ENCODE assay signal across 20 mouse cellular contexts in genomic region chr5:148579156-148579555, GRCm38 (mm10). TPM values are rescaled to one million over a fixed set of nuclear protein-coding genes. Genes with fewer than 3 reads are reported as not detected.
DNase-seq lines count a peak whose midpoint lies in the region; ATAC-seq and TF ChIP-seq lines count a peak whose summit lies in the region.
"Had no signal": no experiment of that assay in that cellular context is flagged by ENCODE, and none has a peak within 500 bp of the region (broad histone marks: within the 10 kb centered on the region; RNA-seq: fewer than 3 reads in every experiment).

No protein-coding gene starts in this region.

- no peaks in the 10 kb centered on the region for H3K27me3 ChIP-seq in forebrain, postnatal 0 days (ENCODE audit: insufficient read depth, low read length)
- H3K27me3 ChIP-seq in forebrain, embryonic 11.5 days (ENCODE audit: control insufficient read depth, insufficient read depth, low read length): no peaks in the 10 kb centered on the region
- no peaks in the 10 kb centered on the region for H3K27me3 ChIP-seq in testis, adult 2 months (ENCODE audit: control insufficient read depth, insufficient read depth, low read length)
- H3K27me3 ChIP-seq in small intestine, adult 2 months (ENCODE audit: control insufficient read depth, insufficient read depth, low read length): no peaks in the 10 kb centered on the region
- H3K27me3 ChIP-seq: embryonic facial prominence, embryonic 12.5 days; lung, embryonic 15.5 days; midbrain, embryonic 13.5 days; neural tube, embryonic 13.5 days had no signal

- H3K27ac ChIP-seq in forebrain, postnatal 0 days (ENCODE audit: low read depth, low read length): no peak overlapping the region
- H3K27ac ChIP-seq in forebrain, embryonic 11.5 days (ENCODE audit: low read depth, low read length): no peak overlapping the region
- H3K27ac ChIP-seq in layer of hippocampus, adult 2 months: no peak overlapping the region
- no peak overlapping the region for H3K27ac ChIP-seq in testis, adult 2 months (ENCODE audit: control insufficient read depth, insufficient read depth, low read depth, low read length)
- H3K27ac ChIP-seq in small intestine, adult 2 months (ENCODE audit: insufficient read depth, low read depth, low read length): no peak overlapping the region
- H3K27ac ChIP-seq: heart, embryonic 10.5 days; hindbrain, embryonic 10.5 days; lung, embryonic 15.5 days; midbrain, embryonic 13.5 days; neural tube, embryonic 13.5 days had no signal

- ATAC-seq in forebrain, postnatal 0 days: no peak
- no peak for ATAC-seq in forebrain, embryonic 11.5 days (replicated peaks; ENCODE audit: low FRiP score)
- ATAC-seq: forebrain, embryonic 14.5 days; midbrain, embryonic 13.5 days had no signal

- no peak for DNase-seq in forebrain, postnatal 0 days
- no peak for DNase-seq in forebrain, embryonic 11.5 days (ENCODE audit: low spot score)
- no peak for DNase-seq in layer of hippocampus, adult 2 months (ENCODE audit: low spot score in 2 of 2)
- DNase-seq in layer of hippocampus, adult 11-12 months (ENCODE audit: low spot score): no peak
- DNase-seq in testis, postnatal 14 days (ENCODE audit: low spot score): no peak
- no peak for DNase-seq in cerebellum, adult 8-10 months
- DNase-seq: cerebellum, adult 9-10 months; gastrocnemius, postnatal 25 days; kidney, adult 9 months; spleen, adult 18-20 months had no signal

- H3K36me3 ChIP-seq in forebrain, postnatal 0 days (ENCODE audit: insufficient read depth): no peaks in the 10 kb centered on the region
- no peaks in the 10 kb centered on the region for H3K36me3 ChIP-seq in forebrain, embryonic 11.5 days (ENCODE audit: control insufficient read depth, insufficient read depth, low read length)
- no peaks in the 10 kb centered on the region for H3K36me3 ChIP-seq in testis, adult 2 months (ENCODE audit: control insufficient read depth, insufficient read depth, low read length)
- H3K36me3 ChIP-seq in small intestine, adult 2 months (ENCODE audit: control insufficient read depth, insufficient read depth, low read length): no peaks in the 10 kb centered on the region
- H3K36me3 ChIP-seq: embryonic facial prominence, embryonic 12.5 days; heart, embryonic 10.5 days; hindbrain, embryonic 10.5 days; lung, embryonic 15.5 days; midbrain, embryonic 13.5 days; neural tube, embryonic 13.5 days had no signal

- 89% methylated on average over 2 of the region's 2 CpGs for WGBS in forebrain, postnatal 0 days
- WGBS in forebrain, embryonic 11.5 days: 91% methylated on average over 2 of the region's 2 CpGs
- WGBS in small intestine, adult 2 months: 96% methylated on average over 2 of the region's 2 CpGs

- no peaks in the 10 kb centered on the region for H3K9me3 ChIP-seq in forebrain, postnatal 0 days (ENCODE audit: low read length)
- H3K9me3 ChIP-seq in forebrain, embryonic 11.5 days (ENCODE audit: control insufficient read depth, low read length): no peaks in the 10 kb centered on the region
- H3K9me3 ChIP-seq: embryonic facial prominence, embryonic 12.5 days; heart, embryonic 10.5 days; lung, embryonic 15.5 days; midbrain, embryonic 13.5 days; neural tube, embryonic 13.5 days had no signal

- no peak overlapping the region for H3K4me2 ChIP-seq in forebrain, postnatal 0 days (ENCODE audit: low read depth)
- no peak overlapping the region for H3K4me2 ChIP-seq in forebrain, embryonic 11.5 days (ENCODE audit: low read depth, low read length, severe bottlenecking)
- H3K4me2 ChIP-seq: embryonic facial prominence, embryonic 12.5 days; lung, embryonic 15.5 days; midbrain, embryonic 13.5 days; neural tube, embryonic 13.5 days had no signal

- TF ChIP-seq POLR2A in testis, adult 2 months (IDR thresholded peaks at IDR 0.05; ENCODE audit: control insufficient read depth, low read depth, low read length): no peak
- TF ChIP-seq POLR2A in small intestine, adult 2 months (IDR thresholded peaks at IDR 0.05; ENCODE audit: low read depth, low read length): no peak

- no peak overlapping the region for H3K9ac ChIP-seq in forebrain, postnatal 0 days
- no peak overlapping the region for H3K9ac ChIP-seq in forebrain, embryonic 11.5 days (ENCODE audit: low read length)
- H3K9ac ChIP-seq: embryonic facial prominence, embryonic 12.5 days; lung, embryonic 15.5 days; midbrain, embryonic 13.5 days; neural tube, embryonic 13.5 days had no signal

- no peaks in the 10 kb centered on the region for H3K4me1 ChIP-seq in forebrain, postnatal 0 days (ENCODE audit: insufficient read depth)
- H3K4me1 ChIP-seq in forebrain, embryonic 11.5 days (replicated peaks; ENCODE audit: control insufficient read depth, insufficient read depth, low read length): peaks cover 2% of the 10 kb centered on the region; the same call in 1 of the 2 replicates
- H3K4me1 ChIP-seq in testis, adult 2 months (ENCODE audit: control insufficient read depth, insufficient read depth, low read length): peaks cover 5% of the 10 kb centered on the region
- peaks cover 11% of the 10 kb centered on the region; the same call in 1 of the 2 replicates for H3K4me1 ChIP-seq in small intestine, adult 2 months (ENCODE audit: control insufficient read depth, insufficient read depth, insufficient read length, low read length)
- H3K4me1 ChIP-seq: lung, embryonic 15.5 days had no signal

- peak; percentile 23; the same call in 1 of the 2 replicates for TF ChIP-seq CTCF in forebrain, postnatal 0 days (IDR thresholded peaks at IDR 0.05; ENCODE audit: low read depth)
- peak; percentile 44 for TF ChIP-seq CTCF in layer of hippocampus, adult 2 months (conservative IDR thresholded peaks at IDR 0.05)
- TF ChIP-seq CTCF in testis, adult 2 months (IDR thresholded peaks at IDR 0.05; ENCODE audit: control insufficient read depth, insufficient read depth, insufficient replicate concordance, low read depth, low read length): peak; percentile 50; the same call in 1 of the 2 replicates
- TF ChIP-seq CTCF in small intestine, adult 2 months (IDR thresholded peaks at IDR 0.05; ENCODE audit: extremely low read depth, insufficient read length, insufficient replicate concordance, low read depth, low read length): peak; percentile 20; the same call in 1 of the 2 replicates

- no peak overlapping the region for H3K4me3 ChIP-seq in forebrain, postnatal 0 days (ENCODE audit: low read depth, low read length)
- no peak overlapping the region for H3K4me3 ChIP-seq in forebrain, embryonic 11.5 days (ENCODE audit: low read depth, low read length)
- H3K4me3 ChIP-seq in layer of hippocampus, adult 2 months: no peak overlapping the region
- no peak overlapping the region for H3K4me3 ChIP-seq in testis, adult 2 months (ENCODE audit: control insufficient read depth, low read depth, low read length)
- no peak overlapping the region for H3K4me3 ChIP-seq in small intestine, adult 2 months (ENCODE audit: low read depth, low read length)
- H3K4me3 ChIP-seq: embryonic facial prominence, embryonic 12.5 days; erythroblast, embryonic 14.5 days; heart, embryonic 10.5 days; hindbrain, embryonic 10.5 days; lung, embryonic 15.5 days; midbrain, embryonic 13.5 days; neural tube, embryonic 13.5 days had no signal

RNA-seq across cellular contexts. Expression of gene Ubl3, which starts 26.6 kb away (rescaled TPM):
- 122 TPM in 2 replicates for total RNA-seq in forebrain, postnatal 0 days (2014; rRNA removed)
- 68.0 and 79.3 TPM in 2 replicates for polyA plus RNA-seq in forebrain, postnatal 0 days (2015; fragmentation: Nextera tagmentation; extraction: Ambion mirVana)
- 83.7 and 84.2 TPM in 2 replicates for polyA plus RNA-seq in forebrain, embryonic 11.5 days (2014; fragmentation: Nextera tagmentation; extraction: Ambion mirVana)
- 100 to 1,000 TPM; 221 to 227 TPM for total RNA-seq in layer of hippocampus, adult 2 months (2021)
- 176 and 180 TPM in 2 replicates for polyA plus RNA-seq in testis, adult 2 months (2012; rRNA removed)
- 32.1 and 68.2 TPM in 2 replicates for polyA plus RNA-seq in small intestine, adult 2 months (2012; rRNA removed)
